Mouse (Mus musculus): ENCODE results near the gene Olfr283.
"Not testable (repeated sequence)": the region's sequence is repeated elsewhere in the genome, so short reads cannot be mapped to it uniquely, and the experiment has no call there.

The Olfr283 gene

GRCm38 (mm10) chr15:98380846-98381245, at the start of gene Olfr283:
TSS of gene Olfr283 (minus strand) at chr15:98380946.
- no peak for DNase-seq (ENCODE audit: low read depth)

GRCm38 (mm10) chr15:98425188-98425587, 44.4 kb upstream of the Olfr283 start:
- DNase-seq (ENCODE audit: low read depth): no peak

DNA sequence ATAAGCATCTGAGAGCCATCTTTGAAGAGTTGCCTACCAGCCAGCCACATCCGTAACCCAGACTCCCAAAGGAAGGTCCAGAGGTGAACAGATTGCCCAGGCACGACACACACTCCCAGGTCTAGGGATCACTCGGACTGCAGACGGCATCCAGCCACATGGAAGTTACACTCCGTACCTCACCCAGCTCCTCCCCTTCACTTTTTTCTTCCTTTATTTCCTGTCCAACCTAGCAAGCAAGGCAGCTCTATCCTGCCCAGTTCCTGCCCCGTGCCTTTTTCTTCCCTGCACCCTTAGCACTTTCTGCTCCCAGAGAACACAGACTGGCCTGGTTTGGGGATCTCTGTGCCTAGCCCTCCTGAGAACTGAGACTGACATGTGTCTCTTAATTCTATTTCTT, 44.0 kb upstream of the Olfr283 start:
- no peak for DNase-seq (ENCODE audit: low read depth)

- no peak for DNase-seq (ENCODE audit: low read depth)
Observed at GRCm38 (mm10) chr15:98424326-98424725, 43.6 kb upstream of the Olfr283 start.

DNA sequence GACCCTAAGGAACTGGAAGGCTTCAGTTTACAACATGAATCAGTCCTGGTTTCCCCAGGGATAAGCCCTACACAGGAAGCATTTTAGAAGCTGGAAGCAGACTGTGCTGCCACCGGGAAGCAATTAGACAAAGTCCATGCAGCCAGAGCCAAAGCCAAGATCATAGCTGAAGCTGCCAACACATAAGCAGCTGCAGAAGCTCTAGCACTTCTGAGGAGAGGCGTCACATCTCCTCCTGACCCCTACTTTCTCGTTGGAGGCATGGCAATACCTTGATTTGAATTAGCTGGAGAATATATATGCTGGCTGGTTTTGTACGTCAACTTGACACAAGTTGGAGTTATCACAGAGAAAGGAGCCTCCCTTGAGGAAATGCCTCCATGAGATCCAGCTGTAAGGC, 40.2 kb upstream of the Olfr283 start:
- DNase-seq (ENCODE audit: low read depth): no peak

- DNase-seq (ENCODE audit: low read depth): no peak
Observed at GRCm38 (mm10) chr15:98418096-98418495, 37.4 kb upstream of the Olfr283 start.

- DNase-seq (ENCODE audit: low read depth): peak; percentile 20
Observed at GRCm38 (mm10) chr15:98417285-98417684, 36.5 kb upstream of the Olfr283 start.

DNA sequence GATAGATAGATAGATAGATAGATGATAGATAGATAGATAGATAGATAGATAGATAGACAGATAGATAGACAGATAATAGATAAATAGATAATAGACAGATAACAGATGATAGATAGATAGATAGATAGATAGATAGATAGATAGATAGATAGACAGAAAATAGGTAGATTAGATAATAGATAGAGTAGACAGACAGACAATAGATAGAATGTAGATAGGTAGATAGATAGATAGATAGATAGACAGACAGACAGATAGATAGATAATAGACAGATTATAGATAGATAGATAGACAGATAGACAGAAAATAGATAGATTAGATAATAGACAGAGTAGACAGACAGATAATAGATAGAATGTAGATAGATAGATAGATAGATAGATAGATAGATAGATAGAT, 36.1 kb upstream of the Olfr283 start:
- DNase-seq (ENCODE audit: low read depth): not testable (repeated sequence)

GRCm38 (mm10) chr15:98415996-98416395, 35.2 kb upstream of the Olfr283 start:
- no peak for DNase-seq (ENCODE audit: low read depth)

DNA sequence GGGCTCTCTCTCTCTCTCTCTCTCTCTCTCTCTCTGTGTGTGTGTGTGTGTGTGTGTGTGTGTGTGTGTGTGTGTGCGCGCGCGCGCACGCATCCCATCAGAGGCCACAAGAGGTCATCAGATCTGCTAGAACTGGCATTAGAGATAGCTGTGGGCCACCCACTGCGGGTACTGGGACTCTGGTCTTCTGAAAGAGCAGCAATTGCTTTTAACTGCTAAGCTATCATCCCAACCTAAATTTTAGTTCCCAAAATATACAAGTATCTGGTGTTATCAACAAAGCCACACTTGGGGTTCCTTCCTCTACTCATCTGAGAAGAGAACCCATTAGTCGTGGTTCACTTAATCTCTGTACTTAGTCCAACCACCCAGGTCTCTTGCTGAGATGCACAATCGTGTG, 29.5 kb upstream of the Olfr283 start:
- no peak for DNase-seq (ENCODE audit: low read depth)

DNA sequence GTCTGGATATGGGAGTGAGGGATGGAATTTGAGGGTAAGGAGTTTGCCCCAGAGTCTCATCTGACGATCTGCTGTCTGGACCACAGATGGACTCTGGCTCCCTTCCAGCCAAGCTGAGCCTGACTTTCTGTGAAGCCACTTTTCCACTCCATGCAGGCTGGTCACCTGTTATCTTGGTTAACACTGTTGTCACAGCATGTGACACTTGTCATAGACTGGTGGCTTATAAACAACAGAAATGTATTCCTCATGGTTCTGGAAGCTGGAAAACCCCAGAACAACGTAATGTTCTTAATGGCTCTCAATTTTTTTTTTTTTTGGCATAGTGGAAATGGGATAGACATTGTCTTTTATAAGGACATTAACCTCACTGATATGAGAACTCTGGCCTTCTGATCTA, 28.9 kb upstream of the Olfr283 start:
- no peak for DNase-seq (ENCODE audit: low read depth)

DNA sequence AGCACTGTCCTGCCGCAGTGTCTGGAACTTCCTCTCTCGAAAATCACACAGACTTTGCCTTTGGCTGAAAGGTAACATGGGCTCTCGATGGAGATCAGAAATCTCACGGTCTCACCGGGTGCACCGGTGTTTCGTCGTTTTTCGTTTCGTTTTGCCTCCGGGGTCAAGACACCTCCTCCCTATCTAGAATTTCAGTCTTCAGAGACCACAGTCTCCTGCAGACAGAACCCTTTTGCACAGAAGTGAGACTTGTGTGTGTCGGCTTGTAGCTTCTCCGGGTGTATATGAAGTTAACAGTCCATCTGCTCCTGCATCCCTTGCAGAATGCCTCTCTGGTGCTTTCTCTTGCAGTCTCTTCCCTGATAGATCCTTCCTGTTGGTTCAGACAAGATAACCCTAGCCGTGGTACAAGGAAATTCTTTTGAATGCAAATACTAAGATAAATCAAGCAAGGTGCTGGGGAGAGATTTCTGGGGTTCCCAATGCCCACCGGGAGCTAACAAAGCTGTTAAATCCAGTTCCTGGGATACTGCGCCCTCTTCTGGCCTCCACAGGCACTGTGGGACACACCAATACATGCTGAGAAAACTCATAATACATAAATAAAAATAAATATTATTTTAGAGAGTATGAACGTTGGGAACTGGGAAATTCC, 27.8 kb upstream of the Olfr283 start:
- DNase-seq (ENCODE audit: low read depth): no peak

GRCm38 (mm10) chr15:98402356-98402755, 21.6 kb upstream of the Olfr283 start:
- no peak for DNase-seq (ENCODE audit: low read depth)

DNA sequence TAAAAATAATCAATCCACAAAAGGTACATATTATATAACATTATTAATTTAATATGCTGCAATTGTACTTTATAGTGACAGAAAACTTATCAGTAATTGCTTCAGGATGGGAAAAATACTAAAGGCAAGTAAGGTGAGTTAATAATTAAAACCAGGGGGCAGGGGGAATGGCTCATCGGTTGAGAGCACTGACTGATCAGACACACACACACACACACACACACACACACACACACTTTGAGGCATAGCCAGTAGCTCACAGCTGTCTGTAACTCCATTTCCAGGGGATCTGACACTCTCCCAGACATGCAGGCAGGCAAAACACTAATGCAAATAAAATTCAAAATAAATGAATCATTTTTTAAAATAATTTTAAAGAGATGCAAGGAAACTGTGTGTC, 16.4 kb upstream of the Olfr283 start:
- DNase-seq (ENCODE audit: low read depth): no peak

DNA sequence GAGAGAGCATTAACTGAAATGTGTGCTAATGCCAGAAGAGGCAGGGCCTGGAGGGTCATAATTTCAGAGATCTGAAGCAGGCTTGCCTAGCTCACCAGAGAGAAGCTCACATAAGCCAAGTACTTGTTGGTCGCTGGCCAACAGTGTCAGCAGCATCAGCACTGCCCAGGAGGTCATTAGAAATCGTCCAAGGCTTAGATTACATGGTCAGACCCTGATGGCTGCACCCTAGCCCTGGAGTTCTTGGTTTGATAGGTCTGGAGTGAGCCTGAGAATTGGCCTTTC, 11.1 kb upstream of the Olfr283 start:
- no peak for DNase-seq (ENCODE audit: low read depth)

GRCm38 (mm10) chr15:98391081-98391902, 10.5 kb upstream of the Olfr283 start:
- DNase-seq (ENCODE audit: low read depth): no peak

- DNase-seq (ENCODE audit: low read depth): peak; percentile 36
Observed at GRCm38 (mm10) chr15:98389796-98390195, 9.1 kb upstream of the Olfr283 start.

DNA sequence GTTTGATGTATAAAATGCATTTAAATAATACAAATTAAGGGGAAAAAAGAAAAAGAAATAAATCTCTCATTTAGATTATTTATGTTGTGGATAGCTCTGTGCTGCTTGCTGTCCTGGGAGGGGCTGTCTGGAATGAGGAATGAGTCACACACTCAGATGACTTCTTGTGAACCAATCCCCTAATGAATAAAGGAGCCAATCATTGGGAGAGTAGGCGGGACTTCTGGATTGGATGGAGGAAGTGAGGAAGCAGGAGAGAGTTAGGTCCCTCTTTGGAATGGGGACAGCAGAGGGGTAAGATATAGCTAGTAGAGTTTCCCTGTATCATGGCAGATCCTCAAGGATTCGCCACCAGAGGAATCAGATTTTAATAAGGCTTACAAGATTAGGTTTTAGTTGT, 6.9 kb upstream of the Olfr283 start:
- no peak for DNase-seq (ENCODE audit: low read depth)

DNA sequence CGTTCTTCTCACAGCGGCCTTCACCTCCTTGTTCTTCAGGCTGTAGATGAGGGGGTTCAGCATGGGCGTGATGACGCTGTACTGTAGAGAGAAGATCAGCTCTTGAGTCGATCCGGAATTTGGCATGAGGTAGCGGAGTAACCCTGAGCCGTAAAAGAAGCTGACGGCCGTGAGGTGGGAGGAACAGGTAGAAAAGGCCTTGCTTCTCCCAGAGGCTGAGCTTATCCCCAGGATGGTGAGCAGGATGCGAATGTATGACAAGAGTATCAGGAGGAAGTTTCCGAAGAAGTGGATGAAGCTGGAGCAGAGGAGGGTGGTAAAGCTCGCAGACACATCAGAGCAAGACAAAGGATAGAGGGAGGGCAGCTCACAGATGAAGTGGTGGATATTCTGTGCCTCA, 2.5 kb downstream of the Olfr283 start:
- DNase-seq (ENCODE audit: low read depth): no peak

- no peak for DNase-seq (ENCODE audit: low read depth)
Observed at GRCm38 (mm10) chr15:98340887-98341286, 39.9 kb downstream of the Olfr283 start, which contains the start of gene Olfr284. TSS of gene Olfr284 (minus strand) at chr15:98340987.
